Mouse (Mus musculus): ENCODE measurements around the gene Treml1.

The Treml1 gene

GRCm38 (mm10) chr17:48416011-48416410 lies 56.3 kb downstream of the Treml1 start:
- TF ChIP-seq GATA4 (IDR thresholded peaks at IDR 0.05; ENCODE audit: insufficient replicate concordance, low read length) = no peak

Data from liver, adult (tissue).